Mouse (Mus musculus): Measurements from ENCODE around the gene Cdipt. TPM values are rescaled to one million over a fixed set of nuclear protein-coding genes. Genes with fewer than 3 reads are reported as not detected.

The Cdipt gene
- 7.6 TPM for polyA plus RNA-seq (2014; fragmentation: Illumina TruSeq; extraction: RNeasy Lipid Tissue Mini Kit (QIAGEN cat#74804); ENCODE audit: low read depth, low replicate concordance)

DNA sequence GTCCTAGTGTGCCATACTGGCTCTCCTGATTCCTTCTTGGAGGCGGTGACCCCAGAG lies at the start of gene Cdipt:
Gene Cdipt (plus strand): TSS at position 22 of the 57 bp plus-strand sequence.

DNA sequence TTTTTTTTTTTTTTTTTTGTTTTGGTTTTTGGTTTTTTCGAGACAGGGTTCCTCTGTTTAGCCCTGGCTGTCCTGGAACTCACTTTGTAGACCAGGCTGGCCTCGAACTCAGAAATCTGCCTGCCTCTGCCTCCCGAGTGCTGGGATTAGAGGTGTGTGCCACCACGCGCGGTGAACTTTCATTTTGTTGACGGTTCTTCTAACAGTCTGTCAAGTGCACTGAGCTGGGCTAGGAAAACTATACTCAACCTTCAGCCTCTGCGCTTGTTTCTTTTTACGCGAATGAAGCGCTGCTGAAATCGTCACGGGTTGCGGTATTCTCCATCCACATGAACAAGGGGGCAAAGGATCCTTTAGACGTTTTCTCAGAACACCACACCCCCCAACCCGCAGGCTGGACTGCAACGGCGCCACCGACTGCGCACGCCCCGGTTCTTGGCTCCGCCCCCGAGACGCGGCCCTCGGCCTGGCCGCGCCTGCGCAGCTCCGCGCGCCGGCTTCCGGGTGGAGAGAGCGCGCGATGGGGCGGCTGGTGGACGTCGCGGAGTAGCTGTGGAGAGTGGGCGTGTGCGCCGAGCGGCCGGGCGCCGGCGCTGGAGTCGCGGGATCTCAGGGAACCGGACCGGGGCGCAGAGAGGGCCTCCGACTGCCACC lies 47.2 kb upstream of the Cdipt start, which contains the start of gene Kctd13:
Gene Kctd13 (plus strand): TSS at position 496 of the 654 bp plus-strand sequence.

DNA sequence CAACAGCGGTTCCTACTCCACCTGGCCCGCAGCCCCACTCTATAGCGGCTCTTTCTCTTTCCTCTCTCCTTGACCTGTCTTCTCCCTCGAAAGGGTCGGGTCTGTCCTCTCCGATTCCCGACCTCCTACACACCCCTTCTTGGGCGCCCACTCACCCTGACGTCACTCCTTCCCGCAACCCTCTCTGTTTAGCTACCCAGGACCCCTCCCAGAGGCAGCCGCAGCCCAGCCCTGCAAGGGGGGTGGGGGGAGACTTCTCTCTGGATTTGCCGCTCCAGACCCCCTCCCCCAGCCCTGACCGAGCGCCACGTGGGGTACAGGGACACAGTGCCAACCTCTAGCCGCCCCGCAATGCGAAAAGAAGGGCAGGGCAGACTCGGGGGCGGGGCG lies 26.3 kb upstream of the Cdipt start, which contains the start of gene Asphd1:
Gene Asphd1 (minus strand): TSS at position 180 of the 390 bp plus-strand sequence.

DNA sequence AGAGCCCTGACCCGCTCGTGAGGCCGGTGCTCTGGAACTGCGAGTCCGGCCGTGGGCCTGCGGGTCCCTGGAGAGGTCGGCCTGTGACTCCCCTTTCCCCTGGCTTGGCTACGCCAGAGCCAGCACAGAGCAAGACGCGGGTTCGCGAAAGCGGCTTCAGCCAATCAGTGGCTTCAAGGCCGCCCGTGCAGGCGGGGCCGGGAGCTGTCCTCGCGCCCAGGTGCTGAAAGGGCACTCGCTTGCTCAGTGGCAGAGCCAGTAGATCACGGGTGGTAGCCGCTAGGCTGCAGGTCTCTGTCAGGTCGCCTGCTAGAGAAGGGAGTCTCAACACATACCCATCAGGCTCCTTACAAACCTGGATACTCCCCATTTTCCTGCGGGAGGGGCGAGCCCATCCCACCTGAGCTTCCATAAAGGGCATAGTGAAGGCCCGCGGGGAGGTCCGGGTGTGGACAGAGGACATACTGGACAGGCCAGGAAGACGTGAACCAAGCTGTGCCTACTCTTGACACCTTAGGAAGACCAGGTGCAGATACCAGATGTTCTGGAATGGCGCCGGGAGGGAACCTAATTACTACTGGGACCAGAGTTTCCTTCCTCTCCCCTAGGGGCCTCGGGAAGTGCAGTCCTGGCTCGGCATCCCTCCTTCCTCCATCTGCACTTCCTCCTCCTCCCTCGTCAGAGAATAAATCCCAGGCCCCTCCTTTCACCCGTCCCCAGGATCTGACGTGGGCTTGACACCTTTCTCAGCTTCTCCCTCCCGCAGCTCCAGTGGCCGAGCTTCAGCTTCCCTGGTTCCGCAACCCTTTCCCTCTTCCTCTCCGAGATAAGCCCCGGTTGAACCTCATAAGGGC lies 25.7 kb upstream of the Cdipt start, which contains the start of gene Sez6l2:
Gene Sez6l2 (plus strand): TSS at position 771 of the 854 bp plus-strand sequence.

DNA sequence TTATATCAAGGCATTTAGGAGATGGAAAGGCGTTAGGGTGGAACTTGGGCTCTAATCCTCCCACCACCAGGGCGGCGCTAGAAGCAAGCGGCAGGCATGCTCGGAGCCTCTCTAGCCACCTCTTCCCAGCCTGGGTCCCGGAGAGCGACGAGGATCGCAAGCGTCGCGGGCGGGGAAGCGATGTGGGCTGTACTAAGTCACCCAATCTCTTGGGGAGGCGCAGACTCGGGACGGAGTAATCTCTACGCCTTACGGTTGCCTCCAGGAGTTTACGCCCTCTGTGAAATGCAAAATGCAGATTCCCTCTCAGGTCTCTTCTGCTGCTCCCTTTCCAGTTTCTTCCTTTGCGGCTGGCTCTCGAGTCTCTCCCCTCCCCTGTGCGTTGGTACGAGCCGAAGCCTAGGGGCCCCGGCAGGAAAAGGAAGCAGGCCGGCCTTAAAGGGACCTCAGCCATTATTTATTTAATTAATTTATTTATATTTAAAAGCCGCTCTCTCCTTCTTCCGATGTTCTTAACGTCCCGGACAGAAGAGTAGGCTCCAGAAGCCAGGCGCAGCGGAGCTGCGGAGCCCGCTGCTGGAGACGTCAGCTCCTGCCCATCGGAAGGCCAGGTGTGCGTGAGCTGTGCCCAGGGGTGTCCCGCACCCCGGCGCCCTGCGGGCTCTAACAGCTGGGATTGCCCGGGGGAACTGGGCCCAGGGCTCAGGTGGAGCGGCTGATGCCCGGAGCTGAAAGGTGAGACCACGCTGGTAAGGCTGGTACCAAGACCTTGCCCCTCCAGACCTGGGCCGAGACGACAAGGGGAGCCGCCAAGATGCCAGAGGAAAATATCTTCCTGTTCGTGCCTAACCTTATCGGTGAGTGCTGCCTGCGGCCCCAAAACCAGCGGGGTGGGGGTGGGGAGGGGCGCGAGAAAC lies 494 bp downstream of the Cdipt start, which contains the start of gene Cdiptos:
Gene Cdiptos (minus strand): TSS at position 149 of the 917 bp plus-strand sequence.

DNA sequence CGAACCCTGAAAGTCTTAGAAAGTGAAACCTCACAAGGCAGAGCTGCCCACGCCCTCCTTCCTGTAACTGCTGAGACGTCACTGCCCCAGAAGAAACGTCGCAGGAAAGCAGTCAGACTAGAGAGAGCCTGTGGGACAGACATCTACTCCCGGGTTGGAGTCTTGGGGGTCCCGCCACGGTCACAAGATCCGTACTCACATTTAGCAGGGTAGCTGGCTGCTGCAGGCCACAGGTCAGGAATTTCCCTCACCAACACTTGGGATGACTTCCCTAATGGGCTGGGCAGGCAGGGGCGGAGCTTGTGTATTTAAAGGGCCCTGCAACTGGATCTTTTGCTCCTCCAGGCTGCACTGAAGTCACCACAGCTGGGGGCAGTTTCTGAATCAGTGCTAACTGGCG lies 38.6 kb downstream of the Cdipt start, which contains the start of gene Mvp:
Gene Mvp (minus strand): TSS at position 302 of the 400 bp plus-strand sequence.

DNA sequence TGATC lies 40.6 kb downstream of the Cdipt start, which contains the start of gene Pagr1b:
Gene Pagr1b (minus strand): TSS at position 4 of the 5 bp plus-strand sequence.

DNA sequence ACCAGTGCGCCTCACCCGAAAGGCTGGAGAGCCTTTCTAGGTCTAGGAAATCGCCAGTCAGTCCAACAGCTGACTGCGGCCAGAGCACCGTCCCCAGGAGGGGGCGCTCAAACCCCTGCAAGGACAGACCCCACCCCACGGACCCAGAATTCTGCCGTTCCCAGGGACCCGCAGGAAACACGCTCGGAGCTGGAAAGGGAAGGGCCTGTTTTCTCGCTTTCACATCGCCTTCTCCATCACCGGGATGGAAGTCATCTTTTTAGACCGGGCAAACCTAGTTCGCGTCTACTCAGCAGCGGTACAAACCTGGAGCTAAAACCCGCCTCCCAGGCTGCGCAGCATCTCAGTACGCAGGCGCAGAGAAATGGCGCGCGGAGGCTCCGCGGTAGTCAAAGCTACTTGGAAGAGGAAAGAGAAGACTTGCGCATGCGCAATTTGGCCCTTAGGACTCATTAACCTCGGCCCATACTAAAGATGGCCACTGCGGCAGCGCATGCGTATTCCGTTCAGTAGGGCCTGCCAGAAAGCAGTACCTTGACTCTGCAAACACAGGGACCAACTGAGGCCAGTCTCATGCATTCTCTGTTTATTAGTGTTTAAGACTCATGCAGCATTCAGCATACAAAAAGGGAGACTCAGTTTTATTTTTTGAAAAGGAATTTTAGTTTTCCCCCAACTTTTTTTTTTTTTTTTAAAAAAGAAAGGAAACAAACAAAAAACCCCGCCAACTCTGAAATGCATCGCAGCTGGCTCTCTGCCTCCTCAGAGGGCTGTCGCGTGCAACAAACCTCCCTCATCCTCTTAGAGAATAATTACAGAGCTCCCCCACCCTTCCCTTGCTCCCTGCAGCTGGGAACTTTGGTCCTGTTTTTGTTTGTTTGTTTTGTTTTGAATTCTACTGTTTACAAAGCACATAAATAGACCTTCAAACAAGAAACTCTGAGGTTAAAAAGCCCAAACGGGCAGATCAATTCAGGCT lies 41.5 kb downstream of the Cdipt start, which contains the start of gene Pagr1a:
Gene Pagr1a (minus strand): TSS at position 382 of the 979 bp plus-strand sequence.

DNA sequence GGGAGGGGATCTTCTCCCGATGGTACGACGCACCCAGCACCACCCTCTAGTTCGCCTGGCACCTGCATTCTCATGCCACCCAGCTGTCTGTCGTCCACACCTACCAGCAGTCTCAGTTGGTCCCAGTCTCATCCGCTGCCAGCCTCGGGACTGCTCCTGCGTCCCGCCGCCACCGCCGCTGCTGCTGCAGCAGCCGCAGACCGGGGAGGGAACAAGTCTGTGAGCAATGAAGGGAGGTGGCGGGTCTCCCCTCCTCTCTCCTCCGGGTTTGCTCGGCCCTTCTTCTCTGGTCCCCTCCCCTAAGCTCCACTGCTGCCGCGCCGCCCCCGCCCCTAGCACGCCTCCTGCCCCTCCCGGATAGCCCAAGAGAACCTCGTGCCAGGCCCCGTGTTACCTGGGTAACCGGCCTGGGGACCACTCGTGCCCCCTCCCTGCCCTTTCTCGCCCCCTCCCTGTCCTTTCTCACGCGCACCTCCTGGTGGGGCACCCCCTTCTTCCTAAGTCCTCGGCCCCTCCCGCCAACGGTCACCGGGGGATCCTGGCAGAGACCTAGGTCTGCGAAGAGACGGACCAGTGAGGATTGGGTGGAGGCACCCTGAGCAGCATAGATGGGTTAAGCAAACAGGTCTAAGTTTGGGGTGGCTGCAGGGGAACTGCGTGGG lies 45.3 kb downstream of the Cdipt start, which contains the start of the genes Gm42742 and Prrt2:
Gene Gm42742 (minus strand): TSS at position 197 of the 662 bp plus-strand sequence.
Gene Prrt2 (minus strand): TSS at position 311 of the 662 bp plus-strand sequence.

DNA sequence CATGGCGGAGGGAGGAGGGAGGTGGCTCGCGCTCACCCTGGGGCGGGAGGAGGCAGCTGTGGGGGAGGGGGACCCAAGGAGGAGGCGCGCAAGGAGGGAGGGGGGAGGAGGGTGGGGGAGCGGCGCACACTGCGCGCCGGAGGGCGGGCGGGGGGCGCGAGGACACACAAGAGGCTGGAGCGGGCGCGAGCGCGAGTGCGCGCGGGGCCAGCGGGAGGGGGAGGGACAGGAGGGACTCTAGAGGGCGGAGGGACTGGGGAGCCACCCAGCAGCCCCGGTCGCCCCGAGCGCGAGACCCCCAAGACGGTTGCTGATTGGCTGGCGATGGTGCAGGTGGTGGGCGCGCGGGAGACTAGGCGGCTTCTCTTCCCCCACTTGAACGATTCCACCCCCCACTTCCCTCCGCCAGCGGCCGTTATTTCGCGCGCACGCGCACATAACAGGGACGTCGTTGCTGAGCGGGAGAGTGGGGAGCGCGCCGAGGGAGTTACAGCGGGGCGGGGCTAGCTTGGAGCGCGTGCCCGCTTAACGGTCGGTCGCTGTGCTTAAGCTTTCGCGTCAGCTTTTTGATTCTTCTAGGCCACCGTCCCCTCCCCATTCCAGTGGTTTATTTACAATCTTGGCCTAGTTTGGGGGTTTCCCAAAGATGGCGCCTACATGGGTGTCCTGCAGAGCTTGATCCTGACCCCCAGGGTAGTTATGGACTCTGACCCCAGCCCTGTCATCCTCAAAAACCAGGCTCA lies 51.4 kb downstream of the Cdipt start, which contains the start of gene Maz:
Gene Maz (minus strand): TSS at position 54 of the 743 bp plus-strand sequence.

Other genes with a start within 250 kb of the Cdipt start
- gene Mapk3, start 216.3 kb upstream of the Cdipt start, polyA plus RNA-seq (2014; fragmentation: Illumina TruSeq; extraction: RNeasy Lipid Tissue Mini Kit (QIAGEN cat#74804); ENCODE audit: low read depth, low replicate concordance): 33.6 TPM
- gene Gdpd3, start 209.6 kb upstream of the Cdipt start, polyA plus RNA-seq (2014; fragmentation: Illumina TruSeq; extraction: RNeasy Lipid Tissue Mini Kit (QIAGEN cat#74804); ENCODE audit: low read depth, low replicate concordance): 0.38 TPM
- 5.6 TPM for gene Ypel3, start 199.0 kb upstream of the Cdipt start, polyA plus RNA-seq (2014; fragmentation: Illumina TruSeq; extraction: RNeasy Lipid Tissue Mini Kit (QIAGEN cat#74804); ENCODE audit: low read depth, low replicate concordance)
- gene Tbx6, start 194.4 kb upstream of the Cdipt start, polyA plus RNA-seq (2014; fragmentation: Illumina TruSeq; extraction: RNeasy Lipid Tissue Mini Kit (QIAGEN cat#74804); ENCODE audit: low read depth, low replicate concordance): not detected
- 58.9 TPM for gene Ppp4c, start 183.4 kb upstream of the Cdipt start, polyA plus RNA-seq (2014; fragmentation: Illumina TruSeq; extraction: RNeasy Lipid Tissue Mini Kit (QIAGEN cat#74804); ENCODE audit: low read depth, low replicate concordance)
- gene Fam57b, start 178.2 kb upstream of the Cdipt start, polyA plus RNA-seq (2014; fragmentation: Illumina TruSeq; extraction: RNeasy Lipid Tissue Mini Kit (QIAGEN cat#74804); ENCODE audit: low read depth, low replicate concordance): 2.7 TPM
- 39.4 TPM for gene 4930451I11Rik, start 144.3 kb upstream of the Cdipt start, polyA plus RNA-seq (2014; fragmentation: Illumina TruSeq; extraction: RNeasy Lipid Tissue Mini Kit (QIAGEN cat#74804); ENCODE audit: low read depth, low replicate concordance)
- 0.42 TPM for gene Doc2a, start 128.5 kb upstream of the Cdipt start, polyA plus RNA-seq (2014; fragmentation: Illumina TruSeq; extraction: RNeasy Lipid Tissue Mini Kit (QIAGEN cat#74804); ENCODE audit: low read depth, low replicate concordance)
- gene Hirip3, start 113.9 kb upstream of the Cdipt start, polyA plus RNA-seq (2014; fragmentation: Illumina TruSeq; extraction: RNeasy Lipid Tissue Mini Kit (QIAGEN cat#74804); ENCODE audit: low read depth, low replicate concordance): 101 TPM
- 26.9 TPM for gene Ino80e, start 113.5 kb upstream of the Cdipt start, polyA plus RNA-seq (2014; fragmentation: Illumina TruSeq; extraction: RNeasy Lipid Tissue Mini Kit (QIAGEN cat#74804); ENCODE audit: low read depth, low replicate concordance)
- 7.7 TPM for gene Taok2, start 91.2 kb upstream of the Cdipt start, polyA plus RNA-seq (2014; fragmentation: Illumina TruSeq; extraction: RNeasy Lipid Tissue Mini Kit (QIAGEN cat#74804); ENCODE audit: low read depth, low replicate concordance)
- 5.4 TPM for gene Tmem219, start 53.0 kb upstream of the Cdipt start, polyA plus RNA-seq (2014; fragmentation: Illumina TruSeq; extraction: RNeasy Lipid Tissue Mini Kit (QIAGEN cat#74804); ENCODE audit: low read depth, low replicate concordance)
- 9.1 TPM for gene Kctd13, start 47.0 kb upstream of the Cdipt start, polyA plus RNA-seq (2014; fragmentation: Illumina TruSeq; extraction: RNeasy Lipid Tissue Mini Kit (QIAGEN cat#74804); ENCODE audit: low read depth, low replicate concordance)
- gene Asphd1, start 26.3 kb upstream of the Cdipt start, polyA plus RNA-seq (2014; fragmentation: Illumina TruSeq; extraction: RNeasy Lipid Tissue Mini Kit (QIAGEN cat#74804); ENCODE audit: low read depth, low replicate concordance): not detected
- 3.2 TPM for gene Sez6l2, start 25.4 kb upstream of the Cdipt start, polyA plus RNA-seq (2014; fragmentation: Illumina TruSeq; extraction: RNeasy Lipid Tissue Mini Kit (QIAGEN cat#74804); ENCODE audit: low read depth, low replicate concordance)
- gene Cdiptos, start 184 bp downstream of the Cdipt start, polyA plus RNA-seq (2014; fragmentation: Illumina TruSeq; extraction: RNeasy Lipid Tissue Mini Kit (QIAGEN cat#74804); ENCODE audit: low read depth, low replicate concordance): 527 TPM
- 0.11 TPM for gene Mvp, start 38.7 kb downstream of the Cdipt start, polyA plus RNA-seq (2014; fragmentation: Illumina TruSeq; extraction: RNeasy Lipid Tissue Mini Kit (QIAGEN cat#74804); ENCODE audit: low read depth, low replicate concordance)
- not detected for gene Pagr1b, start 40.6 kb downstream of the Cdipt start, polyA plus RNA-seq (2014; fragmentation: Illumina TruSeq; extraction: RNeasy Lipid Tissue Mini Kit (QIAGEN cat#74804); ENCODE audit: low read depth, low replicate concordance)
- gene Pagr1a, start 41.4 kb downstream of the Cdipt start, polyA plus RNA-seq (2014; fragmentation: Illumina TruSeq; extraction: RNeasy Lipid Tissue Mini Kit (QIAGEN cat#74804); ENCODE audit: low read depth, low replicate concordance): not detected
- gene Gm42742, start 45.2 kb downstream of the Cdipt start, polyA plus RNA-seq (2014; fragmentation: Illumina TruSeq; extraction: RNeasy Lipid Tissue Mini Kit (QIAGEN cat#74804); ENCODE audit: low read depth, low replicate concordance): 0.80 TPM
- gene Prrt2, start 45.3 kb downstream of the Cdipt start, polyA plus RNA-seq (2014; fragmentation: Illumina TruSeq; extraction: RNeasy Lipid Tissue Mini Kit (QIAGEN cat#74804); ENCODE audit: low read depth, low replicate concordance): 0.22 TPM
- 14.6 TPM for gene Maz, start 51.1 kb downstream of the Cdipt start, polyA plus RNA-seq (2014; fragmentation: Illumina TruSeq; extraction: RNeasy Lipid Tissue Mini Kit (QIAGEN cat#74804); ENCODE audit: low read depth, low replicate concordance)
- 12.4 TPM for gene Kif22, start 66.6 kb downstream of the Cdipt start, polyA plus RNA-seq (2014; fragmentation: Illumina TruSeq; extraction: RNeasy Lipid Tissue Mini Kit (QIAGEN cat#74804); ENCODE audit: low read depth, low replicate concordance)
- not detected for gene Zg16, start 111.4 kb downstream of the Cdipt start, polyA plus RNA-seq (2014; fragmentation: Illumina TruSeq; extraction: RNeasy Lipid Tissue Mini Kit (QIAGEN cat#74804); ENCODE audit: low read depth, low replicate concordance)
- 1.8 TPM for gene AI467606, start 115.4 kb downstream of the Cdipt start, polyA plus RNA-seq (2014; fragmentation: Illumina TruSeq; extraction: RNeasy Lipid Tissue Mini Kit (QIAGEN cat#74804); ENCODE audit: low read depth, low replicate concordance)
- gene Qprt, start 146.3 kb downstream of the Cdipt start, polyA plus RNA-seq (2014; fragmentation: Illumina TruSeq; extraction: RNeasy Lipid Tissue Mini Kit (QIAGEN cat#74804); ENCODE audit: low read depth, low replicate concordance): not detected
- gene Spn, start 161.9 kb downstream of the Cdipt start, polyA plus RNA-seq (2014; fragmentation: Illumina TruSeq; extraction: RNeasy Lipid Tissue Mini Kit (QIAGEN cat#74804); ENCODE audit: low read depth, low replicate concordance): 0.07 TPM
- 8.9 TPM for gene Cd2bp2, start 220.1 kb downstream of the Cdipt start, polyA plus RNA-seq (2014; fragmentation: Illumina TruSeq; extraction: RNeasy Lipid Tissue Mini Kit (QIAGEN cat#74804); ENCODE audit: low read depth, low replicate concordance)
- gene Tbc1d10b, start 232.6 kb downstream of the Cdipt start, polyA plus RNA-seq (2014; fragmentation: Illumina TruSeq; extraction: RNeasy Lipid Tissue Mini Kit (QIAGEN cat#74804); ENCODE audit: low read depth, low replicate concordance): 1.6 TPM
- gene Mylpf, start 233.0 kb downstream of the Cdipt start, polyA plus RNA-seq (2014; fragmentation: Illumina TruSeq; extraction: RNeasy Lipid Tissue Mini Kit (QIAGEN cat#74804); ENCODE audit: low read depth, low replicate concordance): not detected

All from testis, adult 10 weeks (tissue).